Mouse (Mus musculus): ENCODE measurements at regions not wholly inside any gene's neighbourhood (a gene's known extent, or its start where the extent isn't known, plus 50 kb on each side); places are given as distances from the start of the nearest gene placed in this dataset.

- no peaks in the 10 kb centered on the region for H3K27me3 ChIP-seq (ENCODE audit: control insufficient read depth, insufficient read depth, insufficient read length)
- no peaks in the 10 kb centered on the region for H3K36me3 ChIP-seq (ENCODE audit: control insufficient read depth, insufficient read depth)
- no peaks in the 10 kb centered on the region for H3K79me3 ChIP-seq (ENCODE audit: low read depth)
- no peak overlapping the region for H3K4me3 ChIP-seq (ENCODE audit: insufficient read depth, poor library complexity, severe bottlenecking)
- no peaks in the 10 kb centered on the region for H3K79me2 ChIP-seq (ENCODE audit: control insufficient read depth, insufficient read depth)
- H3ac ChIP-seq (ENCODE audit: control insufficient read depth, insufficient read length, low read depth), result no peak overlapping the region
- TF ChIP-seq USF1 (IDR thresholded peaks at IDR 0.05; ENCODE audit: low read depth), result no peak
- no peak for TF ChIP-seq CTCF (IDR thresholded peaks at IDR 0.05; ENCODE audit: control insufficient read depth, insufficient read depth, insufficient read length)
- TF ChIP-seq MAX (IDR thresholded peaks at IDR 0.05), result no peak
- TF ChIP-seq MYOD1 (IDR thresholded peaks at IDR 0.05; ENCODE audit: control insufficient read depth, insufficient read length, low read depth), result no peak
- TF ChIP-seq FOSL1 (IDR thresholded peaks at IDR 0.05; ENCODE audit: insufficient read depth, low read length, poor library complexity, severe bottlenecking), result no peak
- TF ChIP-seq MYOG (IDR thresholded peaks at IDR 0.05; ENCODE audit: control insufficient read depth, extremely low read depth, insufficient read length), result no peak
- TF ChIP-seq CEBPB (IDR thresholded peaks at IDR 0.05; ENCODE audit: low read depth), result no peak
Observed at GRCm38 (mm10) chr9:91085923-91086322, 276.3 kb upstream of the Zic4 start.

GRCm38 (mm10) chr9:91089348-91089747 is 272.9 kb upstream of the Zic4 start:
- TF ChIP-seq CEBPB (IDR thresholded peaks at IDR 0.05; ENCODE audit: low read depth) (no peak), USF1 (IDR thresholded peaks at IDR 0.05; ENCODE audit: low read depth) (no peak), MYOD1 (IDR thresholded peaks at IDR 0.05; ENCODE audit: control insufficient read depth, insufficient read length, low read depth) (no peak), CTCF (IDR thresholded peaks at IDR 0.05; ENCODE audit: control insufficient read depth, insufficient read depth, insufficient read length) (no peak), FOSL1 (IDR thresholded peaks at IDR 0.05; ENCODE audit: insufficient read depth, low read length, poor library complexity, severe bottlenecking) (no peak), MAX (IDR thresholded peaks at IDR 0.05) (no peak), MYOG (IDR thresholded peaks at IDR 0.05; ENCODE audit: control insufficient read depth, extremely low read depth, insufficient read length) (no peak)
- no peaks in the 10 kb centered on the region for H3K79me3 ChIP-seq (ENCODE audit: low read depth)
- H3K36me3 ChIP-seq (ENCODE audit: control insufficient read depth, insufficient read depth), result no peaks in the 10 kb centered on the region
- H3K27me3 ChIP-seq (ENCODE audit: control insufficient read depth, insufficient read depth, insufficient read length), result no peaks in the 10 kb centered on the region
- no peak overlapping the region for H3ac ChIP-seq (ENCODE audit: control insufficient read depth, insufficient read length, low read depth)
- H3K79me2 ChIP-seq (ENCODE audit: control insufficient read depth, insufficient read depth), result no peaks in the 10 kb centered on the region
- H3K4me3 ChIP-seq (ENCODE audit: insufficient read depth, poor library complexity, severe bottlenecking), result no peak overlapping the region

GRCm38 (mm10) chr9:91091421-91092050 is 270.7 kb upstream of the Zic4 start:
- H3ac ChIP-seq (ENCODE audit: control insufficient read depth, insufficient read length, low read depth), result no peak overlapping the region
- H3K27me3 ChIP-seq (ENCODE audit: control insufficient read depth, insufficient read depth, insufficient read length), result no peaks in the 10 kb centered on the region
- H3K79me2 ChIP-seq (ENCODE audit: control insufficient read depth, insufficient read depth), result no peaks in the 10 kb centered on the region
- H3K36me3 ChIP-seq (ENCODE audit: control insufficient read depth, insufficient read depth), result no peaks in the 10 kb centered on the region
- no peak overlapping the region for H3K4me3 ChIP-seq (ENCODE audit: insufficient read depth, poor library complexity, severe bottlenecking)
- no peaks in the 10 kb centered on the region for H3K79me3 ChIP-seq (ENCODE audit: low read depth)
- TF ChIP-seq MYOD1 (IDR thresholded peaks at IDR 0.05; ENCODE audit: control insufficient read depth, insufficient read length, low read depth), result no peak
- no peak for TF ChIP-seq FOSL1 (IDR thresholded peaks at IDR 0.05; ENCODE audit: insufficient read depth, low read length, poor library complexity, severe bottlenecking)

- Histone ChIP-seq H3K4me3 (ENCODE audit: insufficient read depth, poor library complexity, severe bottlenecking) (no peak overlapping the region), H3K36me3 (ENCODE audit: control insufficient read depth, insufficient read depth) (no peaks in the 10 kb centered on the region), H3ac (ENCODE audit: control insufficient read depth, insufficient read length, low read depth) (no peak overlapping the region), H3K79me3 (ENCODE audit: low read depth) (no peaks in the 10 kb centered on the region), H3K79me2 (ENCODE audit: control insufficient read depth, insufficient read depth) (no peaks in the 10 kb centered on the region), H3K27me3 (ENCODE audit: control insufficient read depth, insufficient read depth, insufficient read length) (no peaks in the 10 kb centered on the region)
- TF ChIP-seq CEBPB (IDR thresholded peaks at IDR 0.05; ENCODE audit: low read depth) (no peak), MYOD1 (IDR thresholded peaks at IDR 0.05; ENCODE audit: control insufficient read depth, insufficient read length, low read depth) (no peak), CTCF (IDR thresholded peaks at IDR 0.05; ENCODE audit: control insufficient read depth, insufficient read depth, insufficient read length) (no peak), FOSL1 (IDR thresholded peaks at IDR 0.05; ENCODE audit: insufficient read depth, low read length, poor library complexity, severe bottlenecking) (no peak), MAX (IDR thresholded peaks at IDR 0.05) (no peak), MYOG (IDR thresholded peaks at IDR 0.05; ENCODE audit: control insufficient read depth, extremely low read depth, insufficient read length) (no peak), USF1 (IDR thresholded peaks at IDR 0.05; ENCODE audit: low read depth) (no peak)
Observed at GRCm38 (mm10) chr9:91101614-91102407, 260.4 kb upstream of the Zic4 start.

GRCm38 (mm10) chr9:91122441-91123035 is 239.7 kb upstream of the Zic4 start:
- TF ChIP-seq FOSL1 (IDR thresholded peaks at IDR 0.05; ENCODE audit: insufficient read depth, low read length, poor library complexity, severe bottlenecking) (no peak), CTCF (IDR thresholded peaks at IDR 0.05; ENCODE audit: control insufficient read depth, insufficient read depth, insufficient read length) (no peak), CEBPB (IDR thresholded peaks at IDR 0.05; ENCODE audit: low read depth) (no peak), USF1 (IDR thresholded peaks at IDR 0.05; ENCODE audit: low read depth) (no peak), MAX (IDR thresholded peaks at IDR 0.05) (no peak), MYOG (IDR thresholded peaks at IDR 0.05; ENCODE audit: control insufficient read depth, extremely low read depth, insufficient read length) (no peak), MYOD1 (IDR thresholded peaks at IDR 0.05; ENCODE audit: control insufficient read depth, insufficient read length, low read depth) (no peak)

More at GRCm38 (mm10) chr9:91122441-91123035, 239.7 kb upstream of the Zic4 start:
- Histone ChIP-seq H3K36me3 (ENCODE audit: control insufficient read depth, insufficient read depth) (no peaks in the 10 kb centered on the region), H3K27me3 (ENCODE audit: control insufficient read depth, insufficient read depth, insufficient read length) (no peaks in the 10 kb centered on the region), H3ac (ENCODE audit: control insufficient read depth, insufficient read length, low read depth) (no peak overlapping the region), H3K79me2 (ENCODE audit: control insufficient read depth, insufficient read depth) (no peaks in the 10 kb centered on the region), H3K4me3 (ENCODE audit: insufficient read depth, poor library complexity, severe bottlenecking) (no peak overlapping the region), H3K79me3 (ENCODE audit: low read depth) (no peaks in the 10 kb centered on the region)
